Mouse (Mus musculus) frontal cortex, postnatal 25 days (tissue): Measurements from ENCODE around the gene Parp4.

Source experiments
- DNase-seq, 2 experiments: peaks; one replicate each; pipeline ENCODE4 v3.0.0; 2022; ENCODE audit warnings: low spot score in 2 of 2

Parp4 gene

GRCm38 (mm10) chr14:56575416-56575815, at the start of gene Parp4, which contains the start of gene Cenpj:
Gene Parp4 (plus strand): TSS chr14:56575619.
Gene Cenpj (minus strand): TSS chr14:56575425.
- DNase-seq = peak; percentile 25

- DNase-seq = no peak
These were observed 44.6 kb upstream of the Parp4 start for GRCm38 (mm10) chr14:56530788-56531187.

GRCm38 (mm10) chr14:56544946-56545345, 30.5 kb upstream of the Parp4 start:
- DNase-seq = no peak

- no peak for DNase-seq
These were observed 29.9 kb upstream of the Parp4 start for GRCm38 (mm10) chr14:56545491-56545890.

DNA sequence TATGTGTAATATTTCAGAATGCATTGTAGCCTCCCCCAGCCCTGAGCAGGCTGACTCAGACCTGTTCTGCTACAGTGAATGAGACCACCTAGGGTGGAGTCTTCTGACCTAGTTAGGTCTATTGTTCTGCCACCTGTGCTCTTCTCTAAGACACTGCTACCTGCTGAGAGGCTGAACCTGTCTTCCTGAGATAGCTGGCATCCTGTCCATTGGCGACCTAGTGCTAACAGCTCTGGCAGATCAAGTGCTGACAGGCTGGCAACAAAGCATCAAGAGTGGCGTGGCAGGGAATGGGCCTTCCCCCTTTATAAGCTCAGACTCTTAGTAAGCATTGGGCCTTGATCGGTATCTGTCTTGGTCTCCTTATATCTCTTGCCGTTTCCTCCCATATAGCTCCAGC, 24.5 kb upstream of the Parp4 start:
- DNase-seq = no peak

DNA sequence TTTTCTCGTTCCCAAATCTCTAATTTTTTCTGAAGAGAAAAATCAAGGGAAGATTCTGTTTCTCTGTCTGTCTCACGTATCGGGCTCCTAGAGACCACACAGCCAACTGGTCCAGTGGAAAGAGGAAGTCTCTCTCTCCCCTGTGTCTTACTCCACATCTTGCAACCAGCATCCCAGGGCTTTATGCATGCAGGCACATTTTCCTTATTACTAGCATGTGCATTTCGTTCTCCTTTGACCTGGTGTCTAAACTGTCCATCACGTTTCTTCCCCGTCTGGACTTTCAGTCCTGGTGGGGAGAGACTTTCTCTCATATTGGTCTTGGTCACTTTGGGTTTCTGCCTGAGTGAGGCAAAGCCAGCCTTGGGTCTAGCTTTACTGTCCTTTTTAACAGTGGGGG, 22.5 kb upstream of the Parp4 start:
- DNase-seq = no peak

DNA sequence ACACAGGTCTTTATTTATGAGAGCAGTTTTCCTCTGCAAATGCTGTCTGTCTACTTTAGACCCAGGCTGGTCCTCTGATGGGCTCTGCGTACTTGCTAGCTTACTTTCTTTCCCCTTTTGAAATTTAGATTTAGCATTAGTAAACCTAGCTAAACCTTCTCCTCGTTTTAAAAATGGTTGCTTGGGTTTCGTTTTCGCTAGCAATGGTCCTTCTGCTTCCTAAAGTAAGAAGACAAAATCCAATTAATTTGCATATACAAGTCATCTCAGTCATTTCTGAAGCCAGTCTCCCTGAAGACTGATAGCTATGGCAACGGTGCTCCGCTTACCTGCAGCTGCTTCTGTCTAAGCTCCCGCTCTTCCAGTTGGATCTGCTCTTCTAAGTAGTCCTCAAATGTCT, 22.1 kb upstream of the Parp4 start:
- DNase-seq = no peak

GRCm38 (mm10) chr14:56554716-56555115, 20.7 kb upstream of the Parp4 start:
- DNase-seq = no peak

DNA sequence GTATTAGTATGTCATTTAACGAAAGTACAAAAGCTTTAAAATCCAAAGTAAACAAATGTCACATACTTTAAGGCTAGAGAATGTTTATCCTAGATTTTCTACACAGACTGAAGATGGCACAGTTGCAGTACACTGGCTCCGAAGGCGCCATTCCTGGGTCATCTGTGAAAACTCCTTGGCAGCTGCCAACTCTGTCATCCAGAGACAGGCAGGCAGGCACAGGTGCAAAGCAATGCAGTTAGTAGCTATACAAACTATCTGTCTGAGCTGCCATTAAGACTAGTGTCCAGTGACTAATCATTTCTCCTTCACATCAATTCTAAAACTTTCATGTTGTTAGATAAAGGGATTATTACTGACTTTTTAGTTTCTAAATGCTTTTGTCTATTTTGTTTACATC, 16.3 kb upstream of the Parp4 start:
- no peak for DNase-seq

DNA sequence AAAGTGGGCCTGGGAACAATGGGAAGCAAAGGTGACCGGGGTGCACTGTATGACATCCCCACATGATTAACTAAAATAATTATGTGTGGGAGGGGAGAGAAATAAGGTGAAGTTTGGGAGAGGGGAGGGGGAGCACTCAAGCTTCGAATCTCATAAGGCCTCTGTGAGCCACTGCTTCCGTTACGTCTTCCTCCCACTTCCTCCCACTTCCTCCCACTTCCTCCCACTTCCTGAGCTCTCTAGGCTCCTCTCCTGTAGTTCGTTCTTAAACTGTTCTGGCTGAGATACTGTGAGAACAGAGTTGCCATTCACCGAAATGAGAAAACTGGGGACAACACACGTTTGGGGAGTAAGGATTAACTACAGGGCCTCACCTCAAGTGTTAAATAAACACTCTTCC, 7.9 kb upstream of the Parp4 start:
- DNase-seq = no peak

DNA sequence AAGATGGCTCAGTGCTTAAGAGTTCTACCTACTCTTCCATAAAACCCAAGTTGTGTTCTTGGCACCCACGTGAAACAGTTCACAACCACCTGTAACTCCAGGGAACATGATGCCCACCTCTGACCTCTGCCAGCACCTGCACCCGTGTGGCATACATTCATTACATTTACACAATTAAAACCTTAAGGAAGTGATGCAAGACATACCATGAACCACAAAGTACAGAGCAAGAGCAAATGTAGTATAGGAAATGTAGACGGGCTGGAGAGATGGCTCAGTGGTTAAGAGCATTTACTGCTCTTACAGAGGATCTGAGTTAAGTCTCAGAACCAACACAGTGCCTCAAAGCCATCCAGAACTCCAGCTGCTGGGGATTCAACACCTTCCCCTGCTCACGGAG, 6.4 kb upstream of the Parp4 start:
- no peak for DNase-seq

DNA sequence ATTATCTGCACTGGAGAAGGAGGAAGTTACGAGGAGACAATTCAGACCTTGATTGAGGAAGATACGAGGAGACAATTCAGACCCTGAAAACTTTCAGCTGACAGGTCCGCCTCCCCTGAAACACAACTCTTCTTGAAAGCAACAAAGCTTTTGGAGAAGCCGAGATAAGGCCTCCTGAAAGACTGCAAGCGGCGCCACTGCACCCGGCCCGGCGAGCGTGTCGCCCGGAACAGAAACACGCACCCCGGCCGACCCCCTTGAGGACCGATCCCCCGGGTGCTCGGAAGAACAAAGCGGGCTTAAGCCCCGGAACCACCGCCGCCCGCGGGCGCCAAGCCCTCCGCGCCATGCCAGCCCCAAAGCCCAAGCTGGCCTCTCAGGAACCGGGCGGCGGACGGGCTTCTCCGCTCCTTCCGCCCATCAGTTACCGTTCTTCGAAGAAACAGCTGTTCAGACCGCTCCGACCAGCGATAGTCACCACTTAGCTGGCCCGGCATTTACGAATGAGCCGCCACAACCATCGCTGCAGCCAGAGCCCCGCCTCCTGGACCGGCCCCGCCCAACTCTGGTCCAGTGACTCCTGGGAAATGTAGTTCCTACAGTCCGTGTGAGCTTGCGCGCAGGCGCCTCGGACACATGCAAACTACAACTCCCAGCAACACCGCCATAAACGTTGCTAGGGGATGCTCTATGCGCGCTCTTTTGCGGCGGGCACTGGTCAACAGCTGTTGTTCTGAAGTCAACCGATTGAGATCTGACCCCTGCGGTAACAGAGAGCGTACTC, 3.9 kb upstream of the Parp4 start:
- peak; percentile 79 to 88 for DNase-seq

- DNase-seq = no peak
These were observed 2.9 kb upstream of the Parp4 start for GRCm38 (mm10) chr14:56572546-56572945.

GRCm38 (mm10) chr14:56575969-56576901, 816 bp downstream of the Parp4 start:
- DNase-seq = no peak

DNA sequence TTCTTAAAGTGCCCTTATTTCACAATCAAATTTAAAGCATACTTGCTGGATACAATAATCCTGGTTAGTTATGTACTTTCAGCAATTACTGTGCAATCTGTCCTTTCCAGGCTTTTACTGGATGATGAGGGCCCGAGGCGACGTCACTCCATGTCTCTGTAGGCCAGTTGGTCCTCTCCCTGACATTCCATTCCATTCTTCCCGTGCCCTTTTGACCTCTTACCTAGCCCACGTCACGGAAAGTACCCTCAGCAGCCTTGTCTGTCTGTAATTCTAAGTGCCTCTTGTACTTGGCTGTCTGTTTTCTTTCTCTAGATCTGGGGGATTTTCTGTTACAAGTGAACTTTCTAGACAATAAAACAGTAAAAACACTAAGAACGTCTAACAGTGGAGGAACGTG, 3.6 kb downstream of the Parp4 start:
- DNase-seq = no peak

GRCm38 (mm10) chr14:56581117-56581516, 5.7 kb downstream of the Parp4 start:
- no peak for DNase-seq

DNA sequence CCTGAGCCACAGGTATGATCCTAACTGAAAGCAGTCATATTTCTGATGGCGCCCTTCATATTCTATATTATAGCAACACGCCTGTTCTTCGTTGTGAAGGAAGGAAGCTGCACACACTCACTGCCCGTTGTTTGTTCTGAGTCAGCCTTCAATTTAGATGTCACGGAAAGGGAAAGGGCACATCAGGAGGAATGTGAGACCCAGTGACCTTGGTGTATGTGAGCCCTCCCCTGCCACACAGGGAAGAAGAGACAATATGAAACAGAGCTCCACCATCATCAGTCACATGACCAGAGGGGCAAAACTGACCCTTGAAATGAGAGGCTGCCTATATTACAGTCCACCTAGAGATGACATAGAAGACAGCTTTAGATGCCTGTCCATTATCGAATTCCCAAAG, 6.9 kb downstream of the Parp4 start:
- DNase-seq = no peak

DNA sequence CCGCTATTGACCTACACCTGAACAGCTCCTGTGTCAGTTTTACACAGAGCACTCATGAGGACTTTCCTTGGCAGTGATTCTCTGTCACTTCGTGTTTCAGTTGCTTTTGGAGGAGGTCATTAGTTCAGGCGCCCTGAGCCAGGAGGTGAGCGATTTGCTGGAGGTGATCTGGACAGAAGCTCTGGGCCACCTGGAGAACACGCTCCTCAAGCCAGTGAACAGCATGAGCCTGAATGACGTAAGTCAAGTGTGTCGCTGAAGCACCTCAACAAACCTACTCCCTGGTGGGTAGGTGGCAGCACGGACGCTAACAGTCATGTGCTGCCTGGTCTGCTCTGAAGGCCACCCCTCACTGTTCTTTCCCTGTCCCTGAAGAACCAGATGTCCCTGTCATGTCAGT, 16.8 kb downstream of the Parp4 start:
- no peak for DNase-seq

DNA sequence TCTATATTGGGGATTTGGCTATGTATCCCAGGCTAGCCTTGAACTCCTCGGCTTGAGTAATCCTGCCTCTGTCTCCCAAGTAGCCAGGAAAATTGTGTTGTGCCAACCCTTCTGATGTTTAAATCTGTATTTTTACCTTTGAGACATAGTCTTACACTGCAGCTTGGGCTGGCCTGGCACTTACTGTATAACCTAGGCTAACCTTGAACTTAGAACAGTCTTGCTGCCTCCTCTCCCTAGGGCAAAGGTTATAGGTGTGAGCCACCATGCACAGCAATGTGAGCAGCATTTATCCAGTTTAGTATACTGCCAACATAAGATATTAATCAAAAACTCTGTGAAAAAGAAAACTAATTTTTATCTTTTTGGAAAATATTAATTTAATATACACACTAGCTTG, 19.4 kb downstream of the Parp4 start:
- no peak for DNase-seq

DNA sequence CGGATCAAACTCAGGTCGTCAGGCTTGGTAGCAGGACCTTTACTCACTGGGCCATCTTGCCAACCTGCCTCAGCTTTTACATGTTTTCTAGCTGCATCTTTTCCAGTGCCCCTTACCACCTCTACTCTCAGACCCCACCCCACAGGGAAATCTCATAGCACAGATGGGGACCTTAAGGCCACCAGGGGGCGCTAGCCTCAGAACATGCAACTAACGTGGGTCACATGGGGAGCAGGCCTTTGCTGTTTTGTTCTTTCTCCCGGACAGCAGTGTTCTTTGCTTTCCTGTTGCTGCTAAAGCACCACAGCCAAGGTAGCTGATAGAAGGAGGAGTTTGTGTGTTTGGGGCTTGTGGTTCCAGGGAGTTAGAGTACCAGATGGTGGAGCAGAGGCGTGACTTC, 23.3 kb downstream of the Parp4 start:
- no peak for DNase-seq

GRCm38 (mm10) chr14:56602069-56602468, 26.6 kb downstream of the Parp4 start:
- no peak for DNase-seq

DNA sequence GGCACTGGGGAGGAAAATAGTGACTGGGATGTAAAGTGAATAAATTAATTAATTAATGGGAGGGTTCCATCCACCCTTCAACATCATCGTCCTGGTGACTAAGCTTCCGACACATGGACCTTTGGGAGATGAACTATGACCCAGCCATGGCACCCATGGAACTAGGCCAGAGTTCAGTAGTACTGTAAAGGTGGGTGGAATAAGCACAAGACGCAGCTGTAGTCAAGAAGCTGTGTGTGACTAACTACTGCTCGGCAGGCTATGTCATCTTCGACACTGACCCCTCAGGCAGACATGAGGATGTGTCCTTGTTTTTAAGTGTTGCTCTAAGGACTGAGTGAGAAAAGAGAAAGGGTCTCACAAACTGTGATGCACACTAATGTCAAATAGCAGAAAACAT, 29.0 kb downstream of the Parp4 start:
- DNase-seq = no peak

- no peak for DNase-seq
These were observed 29.7 kb downstream of the Parp4 start for GRCm38 (mm10) chr14:56605136-56605535.
